Mouse (Mus musculus): Measurements from ENCODE around the gene Patl1.

GRCm38 (mm10) chr19:11973511-11974222 is 61.5 kb downstream of the Patl1 start:
- TF ChIP-seq ZMIZ1 (IDR thresholded peaks at IDR 0.05; ENCODE audit: low read depth, low read length): no peak
- TF ChIP-seq CTCF (IDR thresholded peaks at IDR 0.05 in 2 of 3, conservative IDR thresholded peaks at IDR 0.05 in 1 of 3; ENCODE audit: control insufficient read depth in 1 of 3, insufficient read depth in 1 of 3, low read depth in 2 of 3, low read length in 3 of 3, poor library complexity in 1 of 3, severe bottlenecking in 1 of 3): no peak
- no peak for TF ChIP-seq NRF1 (IDR thresholded peaks at IDR 0.05; ENCODE audit: insufficient read depth, low read depth, low read length, poor library complexity, severe bottlenecking)
- TF ChIP-seq MAZ (IDR thresholded peaks at IDR 0.05; ENCODE audit: low read depth, low read length): no peak
- TF ChIP-seq CHD1 (IDR thresholded peaks at IDR 0.05; ENCODE audit: low read depth, low read length): no peak
- no peak for TF ChIP-seq POLR2A (IDR thresholded peaks at IDR 0.05; ENCODE audit: control insufficient read depth in 1 of 2, insufficient read depth in 1 of 2, low read depth in 1 of 2, low read length in 2 of 2, poor library complexity in 1 of 2)
- TF ChIP-seq EP300 (IDR thresholded peaks at IDR 0.05; ENCODE audit: low read depth in 1 of 2, low read length in 2 of 2): no peak
